Mouse (Mus musculus): ENCODE results near the gene Gzmd.
A peak's percentile ranks its signal among the peaks of the same experiment; 100 is the strongest.
"Not testable (repeated sequence)": the region's sequence is repeated elsewhere in the genome, so short reads cannot be mapped to it uniquely, and the experiment has no call there.

Gzmd gene

DNA sequence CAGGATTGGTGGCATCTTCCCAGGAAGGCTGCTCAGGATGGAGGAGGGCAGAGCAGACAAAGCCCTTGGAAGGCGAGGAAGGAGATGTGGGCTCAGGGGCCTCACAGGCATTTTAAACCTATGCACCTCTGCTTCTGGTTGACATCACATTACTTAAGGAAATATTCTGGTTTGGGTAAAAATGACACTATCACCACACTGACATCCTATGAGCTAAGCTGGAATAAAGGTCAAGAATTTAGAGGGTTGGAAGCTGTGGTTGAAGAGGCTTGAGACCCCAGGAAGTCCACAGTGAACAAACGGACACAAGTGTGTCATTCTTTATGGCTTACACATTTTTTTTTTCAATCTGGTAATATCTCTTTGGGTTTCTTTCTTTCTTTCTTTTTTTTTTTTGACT lies at the start of gene Gzmd:
TSS of gene Gzmd (minus strand) at position 101 of the 400 bp plus-strand sequence.
- not testable (repeated sequence) for DNase-seq

- peak; percentile 31 to 75 for DNase-seq
These were observed 45.2 kb upstream of the Gzmd start for GRCm38 (mm10) chr14:56177651-56178050.

DNA sequence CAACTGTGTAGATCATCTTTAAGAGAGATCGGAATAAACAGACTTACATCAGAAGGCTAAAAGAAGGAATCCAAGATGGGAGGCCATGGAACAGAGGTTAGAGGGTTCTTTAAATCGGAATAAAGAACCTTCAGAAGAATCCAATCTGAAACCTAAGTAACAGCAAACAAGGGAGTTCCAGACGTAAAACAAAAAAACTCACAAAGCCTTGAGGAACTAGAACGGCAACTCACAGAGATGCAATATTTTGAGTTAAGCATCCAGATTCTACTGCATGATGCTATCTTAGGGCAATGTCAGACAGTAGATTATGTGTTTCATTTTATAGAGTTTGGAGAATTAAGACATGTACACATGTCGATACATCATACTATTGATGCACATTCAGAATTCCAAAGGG lies 42.1 kb upstream of the Gzmd start, which contains the start of gene Gzmn:
TSS of gene Gzmn (minus strand) at position 101 of the 400 bp plus-strand sequence.
- no peak for DNase-seq

DNA sequence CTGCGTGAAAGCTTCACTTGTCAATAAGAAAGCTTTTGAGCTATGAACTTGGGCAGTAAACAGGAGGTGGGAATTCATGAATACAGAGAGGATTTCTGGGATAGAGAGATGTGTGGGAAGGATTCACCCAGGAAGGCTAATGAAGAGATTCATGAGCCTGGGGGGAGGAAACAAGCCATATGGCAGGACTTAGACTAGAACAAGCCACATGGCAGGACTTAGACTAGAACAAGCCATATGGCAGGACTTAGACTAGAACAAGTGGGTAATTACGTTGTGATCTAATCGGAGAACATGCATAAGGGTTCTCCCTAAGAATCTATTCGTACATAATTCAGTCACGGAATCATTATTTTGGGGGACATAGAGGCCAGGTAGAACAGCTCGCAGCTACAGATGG lies 41.0 kb upstream of the Gzmd start:
- no peak for DNase-seq

DNA sequence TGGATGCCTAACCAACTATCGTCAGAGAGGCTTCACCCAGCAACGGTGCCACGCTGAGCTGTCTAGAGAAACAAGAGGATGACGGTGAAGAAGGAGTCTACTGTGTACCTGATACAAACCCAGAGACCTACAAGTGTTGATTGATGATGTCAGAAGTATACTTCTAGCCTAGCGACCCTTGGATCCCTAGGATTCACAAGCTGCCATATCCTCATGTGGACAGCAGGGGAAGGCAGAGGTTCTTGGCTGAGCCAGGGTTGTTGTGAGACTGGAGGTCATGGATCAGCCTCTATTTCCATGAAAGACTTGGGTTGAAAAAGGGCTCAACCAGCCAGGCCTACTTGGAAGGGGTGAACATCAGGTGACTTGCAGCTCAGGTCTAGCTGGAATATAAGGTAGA lies 40.3 kb upstream of the Gzmd start:
- no peak for DNase-seq

DNA sequence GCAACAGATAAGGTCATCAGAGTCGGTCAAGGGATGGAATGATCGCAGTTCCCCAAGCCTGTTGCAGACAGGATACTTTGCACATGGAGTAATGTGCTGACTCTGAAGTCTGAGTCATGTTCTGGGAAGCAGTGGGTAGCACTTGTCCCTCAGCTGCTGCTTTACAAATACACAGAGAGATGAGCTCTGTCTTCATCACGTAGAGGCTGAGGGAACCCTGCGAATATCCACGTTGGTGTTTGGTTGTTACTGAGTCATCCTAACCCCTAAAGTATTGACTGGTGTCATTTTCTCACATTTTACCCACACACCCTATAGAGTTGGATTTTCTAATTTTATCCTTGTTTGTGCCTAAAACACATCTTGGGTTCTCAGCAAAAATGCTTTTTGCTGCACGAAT lies 35.6 kb upstream of the Gzmd start:
- DNase-seq: no peak

GRCm38 (mm10) chr14:56162109-56162508 lies 29.7 kb upstream of the Gzmd start:
- DNase-seq: no peak

GRCm38 (mm10) chr14:56159479-56159878 lies 27.1 kb upstream of the Gzmd start, which contains the start of gene Gzmg:
Gzmg (minus strand) TSS chr14:56159579.
- DNase-seq: not testable (repeated sequence)

- DNase-seq: peak in 1 of 2 experiments; percentile 4
These were observed 22.9 kb upstream of the Gzmd start for GRCm38 (mm10) chr14:56155340-56155739.

DNA sequence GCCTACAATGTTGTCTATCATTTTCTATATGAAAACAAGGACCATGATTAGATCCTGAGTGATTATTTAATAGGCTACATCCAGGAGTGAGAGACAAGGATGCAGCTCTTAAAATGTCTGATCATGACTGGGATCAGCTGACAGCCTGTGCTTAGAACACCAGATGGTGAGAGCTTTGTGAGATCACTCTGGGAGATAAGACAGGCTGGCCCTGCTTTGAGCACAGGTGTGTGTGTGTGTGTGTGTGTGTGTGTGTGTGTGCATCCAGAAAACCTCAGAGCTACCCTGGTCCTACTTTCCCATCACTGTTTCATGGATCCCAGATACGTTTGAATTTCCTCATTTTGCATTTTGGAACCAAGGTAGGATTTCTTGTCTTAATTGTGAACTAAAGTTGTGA lies 1.3 kb upstream of the Gzmd start:
- DNase-seq: not testable (repeated sequence)

DNA sequence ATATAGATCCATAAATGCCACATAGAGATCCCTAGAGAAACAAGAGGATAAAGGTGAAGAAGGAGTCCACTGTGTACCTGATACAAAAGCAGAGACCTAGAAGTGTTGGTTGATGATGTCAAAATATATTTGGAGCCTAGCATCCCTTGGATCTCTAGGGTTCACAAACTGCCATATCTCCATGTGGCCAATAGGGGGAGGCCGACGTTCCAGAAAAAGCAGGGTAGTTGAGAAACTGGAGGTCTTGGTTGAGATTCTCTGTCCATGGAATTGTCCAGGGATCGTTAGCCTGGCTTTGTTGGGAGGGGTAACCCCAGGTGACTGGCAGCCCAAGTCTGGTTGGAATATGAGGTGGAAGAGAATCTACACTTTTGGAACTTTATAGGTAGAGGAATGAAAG lies 4.1 kb downstream of the Gzmd start:
- no peak for DNase-seq

GRCm38 (mm10) chr14:56123516-56123915 lies 8.9 kb downstream of the Gzmd start:
- DNase-seq: no peak

DNA sequence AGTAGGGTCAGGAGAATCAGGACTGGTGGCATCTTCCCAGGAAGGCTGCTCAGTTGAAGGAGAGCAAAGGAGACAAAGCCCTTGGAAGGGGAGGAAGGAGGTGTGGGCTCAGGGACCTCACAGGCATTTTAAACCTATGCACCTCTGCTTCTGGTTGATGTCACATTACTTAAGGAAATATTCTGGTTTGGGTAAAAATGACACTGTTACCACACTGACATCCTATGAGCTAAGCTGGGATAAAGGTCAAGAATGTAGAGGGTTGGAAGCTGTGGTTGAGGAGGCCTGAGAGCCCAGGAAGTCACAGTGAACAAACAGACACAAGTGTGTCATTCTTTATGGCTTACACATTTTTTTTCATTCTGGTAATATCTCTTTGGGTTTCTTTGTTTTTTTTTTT lies 11.9 kb downstream of the Gzmd start, which contains the start of gene Gzme:
TSS of gene Gzme (minus strand) at position 101 of the 400 bp plus-strand sequence.
- no peak for DNase-seq

- not testable (repeated sequence) for DNase-seq
These were observed 16.7 kb downstream of the Gzmd start for GRCm38 (mm10) chr14:56115531-56116310.

DNA sequence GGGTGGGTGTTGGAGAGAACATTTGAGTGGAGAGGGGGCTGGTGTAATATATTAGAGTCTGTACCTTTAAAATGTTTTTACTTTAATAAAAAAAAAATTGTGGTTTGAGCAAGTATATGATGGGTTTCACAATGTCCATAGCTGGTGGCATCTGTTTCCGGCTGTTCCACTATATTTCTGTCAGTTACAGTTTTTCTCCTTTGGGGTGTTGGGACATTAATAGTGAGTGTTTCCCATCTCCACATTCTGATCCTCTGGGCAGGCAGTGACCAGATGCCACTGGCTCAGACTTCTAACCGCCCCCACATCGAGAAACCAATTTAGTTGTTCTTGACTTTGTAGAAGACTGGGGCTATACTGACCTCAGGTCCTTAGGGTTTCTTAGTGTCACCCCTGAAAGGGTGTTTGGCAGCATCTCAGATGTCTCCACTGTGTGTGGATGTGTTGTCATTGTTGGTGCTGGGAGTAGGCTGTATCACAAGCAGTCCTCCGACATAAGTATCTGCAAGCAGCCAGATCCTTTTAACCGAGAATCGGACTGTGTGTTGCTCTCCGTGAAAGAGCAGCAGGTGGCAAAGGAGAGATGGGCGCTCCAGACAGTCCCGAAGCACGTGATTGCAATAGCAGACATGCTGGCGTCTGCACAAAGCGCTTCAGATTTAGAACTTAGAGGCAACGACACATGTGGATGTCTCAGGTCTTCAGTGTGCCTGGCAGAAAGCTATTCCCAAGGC lies 26.8 kb downstream of the Gzmd start:
- no peak for DNase-seq

- DNase-seq: no peak
These were observed 27.4 kb downstream of the Gzmd start for GRCm38 (mm10) chr14:56105016-56105415.

DNA sequence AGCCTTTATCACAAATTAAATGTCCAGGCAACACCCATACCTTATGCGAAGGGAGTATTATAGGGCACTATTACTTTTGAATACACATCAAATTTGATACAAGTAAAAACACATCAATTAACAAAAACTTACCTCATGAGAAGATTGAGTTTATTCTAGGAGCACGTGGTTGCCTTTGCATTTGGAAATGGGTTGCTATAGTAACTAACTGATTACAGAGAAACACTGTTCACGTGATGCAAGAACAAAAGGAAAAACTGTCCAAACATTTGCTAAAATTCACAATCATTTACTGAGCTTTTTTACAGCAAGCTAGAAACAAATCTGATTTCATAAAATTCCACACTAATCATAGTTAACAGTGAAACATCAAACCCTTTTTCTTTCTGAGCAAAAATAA lies 29.0 kb downstream of the Gzmd start:
- no peak for DNase-seq

GRCm38 (mm10) chr14:56102386-56102785 lies 30.0 kb downstream of the Gzmd start, which contains the start of gene Ctsg:
Ctsg (minus strand) TSS chr14:56102574.
- DNase-seq: no peak

DNA sequence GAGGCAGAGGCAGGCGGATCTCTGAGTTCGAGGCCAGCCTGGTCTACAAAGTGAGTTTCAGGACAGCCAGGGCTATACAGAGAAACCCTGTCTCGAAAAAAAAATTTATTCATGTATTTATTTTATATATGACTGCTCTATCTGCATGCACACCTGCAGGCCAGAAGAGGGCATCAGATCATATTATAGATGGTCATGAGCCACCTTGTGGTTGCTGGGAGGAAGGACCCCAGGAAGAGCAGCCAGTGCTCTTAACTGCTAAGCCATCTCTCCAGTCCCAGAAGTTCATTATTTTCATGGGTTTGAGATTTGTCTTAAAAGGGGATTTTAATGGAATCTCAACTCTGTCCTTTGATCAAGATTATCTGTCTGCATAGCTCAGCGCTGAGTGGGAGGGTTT lies 33.5 kb downstream of the Gzmd start:
- peak; percentile 16 to 25 for DNase-seq

DNA sequence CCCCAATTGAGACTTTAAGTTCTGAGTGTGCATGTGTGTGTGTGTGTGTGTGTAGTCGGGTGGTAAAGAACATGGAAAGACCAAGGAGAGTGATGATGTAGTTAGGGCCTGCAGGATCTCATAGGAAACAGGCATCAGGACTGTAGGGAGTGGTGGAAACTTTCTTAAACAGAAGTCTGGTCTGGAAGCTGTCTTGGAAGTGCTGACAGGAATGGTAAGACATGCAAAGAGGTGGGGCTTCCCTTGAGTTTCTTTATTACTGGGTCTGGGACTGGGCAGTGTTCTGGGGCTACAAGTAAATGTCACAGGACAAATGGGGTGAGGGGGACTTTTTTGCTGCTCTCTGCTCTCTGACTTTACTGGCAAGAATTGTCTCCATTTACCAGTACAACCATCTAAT lies 34.8 kb downstream of the Gzmd start:
- DNase-seq: no peak

- no peak for DNase-seq
These were observed 39.1 kb downstream of the Gzmd start for GRCm38 (mm10) chr14:56093353-56093752.

DNA sequence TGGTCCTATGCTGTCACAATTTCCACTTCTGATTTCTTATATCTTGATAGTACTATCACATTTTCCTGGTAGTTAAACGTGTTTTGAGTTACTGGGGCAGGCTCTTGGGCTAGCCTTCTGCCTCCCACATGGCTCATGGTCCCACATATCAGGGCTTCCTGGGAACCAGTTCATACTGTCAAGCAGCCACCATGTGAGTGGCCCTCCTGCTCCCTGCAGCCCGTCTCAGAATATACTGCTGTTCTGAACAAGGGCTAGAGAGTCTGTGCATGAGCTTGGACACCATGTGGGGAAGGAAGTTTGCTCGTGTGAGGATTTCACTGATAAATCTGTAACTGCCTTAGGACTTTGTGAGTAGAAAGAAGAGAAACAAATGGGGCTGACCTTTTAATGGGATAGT lies 45.7 kb downstream of the Gzmd start:
- no peak for DNase-seq

DNA sequence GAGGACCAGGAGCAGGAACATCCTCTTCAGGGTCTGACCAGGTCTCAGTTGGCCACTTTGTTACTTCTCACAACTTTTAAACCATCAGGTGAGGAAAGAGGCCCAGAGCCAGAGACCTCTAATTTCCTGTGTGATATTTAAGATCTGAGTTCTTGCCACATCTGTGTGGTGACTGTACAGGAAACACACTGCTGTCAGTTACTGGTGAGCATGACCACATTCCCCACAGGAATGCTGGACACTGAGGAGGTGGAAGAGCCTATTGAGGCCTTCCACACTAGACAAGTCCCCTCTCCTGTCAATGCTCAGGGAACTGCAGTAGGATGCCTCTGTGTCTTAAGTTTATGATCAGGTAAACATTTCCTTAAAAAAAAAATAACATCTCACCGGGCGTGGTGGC lies 47.2 kb downstream of the Gzmd start, which contains the start of gene Mcpt8:
TSS of gene Mcpt8 (minus strand) at position 107 of the 400 bp plus-strand sequence.
- no peak for DNase-seq

DNA sequence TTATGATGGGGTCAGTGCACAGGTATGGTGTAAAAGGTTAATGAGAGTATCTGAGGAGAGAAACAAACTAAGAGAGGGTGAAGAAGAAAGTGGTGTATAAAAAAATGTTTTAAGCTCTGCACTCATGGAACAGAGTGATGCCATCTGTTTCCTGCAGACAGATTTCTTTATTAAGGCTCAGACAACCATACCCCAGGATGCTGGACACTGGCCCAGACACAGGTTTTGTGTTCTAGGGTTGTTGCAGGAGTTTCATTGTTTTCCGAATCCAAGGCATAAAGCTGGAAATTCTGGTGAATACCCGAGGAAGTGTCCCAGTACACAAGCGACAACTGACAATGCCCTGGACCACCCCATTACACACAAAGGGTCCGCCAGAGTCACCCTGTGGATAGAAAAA lies 50.4 kb downstream of the Gzmd start:
- DNase-seq: no peak

All from kidney, postnatal 36 days (tissue).